Mouse (Mus musculus) c-Kit-positive CD71-negative TER-119-negative erythroid progenitor cells, embryonic 14.5 days (primary cell): Measurements from ENCODE around the gene Rps16.
A peak's percentile ranks its signal among the peaks of the same experiment; 100 is the strongest.

Experiments
- DNase-seq: peaks from one replicate; pipeline ENCODE4 v3.0.0-alpha.2; 2013; ENCODE audit warnings: low read depth

Rps16 gene

DNA sequence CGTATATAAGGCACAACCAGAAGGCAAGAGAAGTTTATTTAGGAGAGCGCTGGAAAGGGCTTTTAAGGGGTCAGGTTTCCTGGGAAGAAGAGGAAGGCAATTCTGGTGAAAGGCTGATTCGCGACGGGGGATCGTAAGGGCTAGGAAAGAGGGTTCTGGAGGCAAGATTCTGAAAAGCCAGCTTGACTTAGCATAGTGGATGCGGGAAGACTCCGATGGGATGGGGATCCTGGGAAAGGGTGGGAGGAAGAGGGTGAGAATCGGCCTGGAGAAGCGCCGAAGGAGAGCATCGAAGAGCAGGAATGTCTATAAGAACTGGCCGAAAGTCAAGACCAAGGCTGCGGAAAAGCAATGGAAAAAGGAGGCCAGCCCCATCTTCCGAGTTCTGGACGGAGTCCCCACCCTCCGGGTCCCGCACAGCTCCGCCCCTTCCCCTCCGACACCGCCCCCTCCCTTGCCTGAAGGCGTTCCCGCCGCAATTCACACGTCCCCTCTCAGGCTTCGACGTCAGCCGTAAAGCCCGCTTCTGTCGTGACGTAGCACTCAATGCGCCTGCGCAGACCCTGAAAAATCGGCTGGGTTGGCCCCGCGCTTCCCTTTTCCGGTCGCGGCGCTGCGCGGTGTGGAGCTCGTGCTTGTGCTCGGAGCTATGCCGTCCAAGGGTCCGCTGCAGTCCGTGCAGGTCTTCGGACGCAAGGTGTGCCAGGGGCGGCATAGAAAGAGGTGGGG is at the start of gene Rps16:
Rps16 (plus strand) TSS at position 498 of the 729 bp plus-strand sequence.
- peak; percentile 97 for DNase-seq

DNA sequence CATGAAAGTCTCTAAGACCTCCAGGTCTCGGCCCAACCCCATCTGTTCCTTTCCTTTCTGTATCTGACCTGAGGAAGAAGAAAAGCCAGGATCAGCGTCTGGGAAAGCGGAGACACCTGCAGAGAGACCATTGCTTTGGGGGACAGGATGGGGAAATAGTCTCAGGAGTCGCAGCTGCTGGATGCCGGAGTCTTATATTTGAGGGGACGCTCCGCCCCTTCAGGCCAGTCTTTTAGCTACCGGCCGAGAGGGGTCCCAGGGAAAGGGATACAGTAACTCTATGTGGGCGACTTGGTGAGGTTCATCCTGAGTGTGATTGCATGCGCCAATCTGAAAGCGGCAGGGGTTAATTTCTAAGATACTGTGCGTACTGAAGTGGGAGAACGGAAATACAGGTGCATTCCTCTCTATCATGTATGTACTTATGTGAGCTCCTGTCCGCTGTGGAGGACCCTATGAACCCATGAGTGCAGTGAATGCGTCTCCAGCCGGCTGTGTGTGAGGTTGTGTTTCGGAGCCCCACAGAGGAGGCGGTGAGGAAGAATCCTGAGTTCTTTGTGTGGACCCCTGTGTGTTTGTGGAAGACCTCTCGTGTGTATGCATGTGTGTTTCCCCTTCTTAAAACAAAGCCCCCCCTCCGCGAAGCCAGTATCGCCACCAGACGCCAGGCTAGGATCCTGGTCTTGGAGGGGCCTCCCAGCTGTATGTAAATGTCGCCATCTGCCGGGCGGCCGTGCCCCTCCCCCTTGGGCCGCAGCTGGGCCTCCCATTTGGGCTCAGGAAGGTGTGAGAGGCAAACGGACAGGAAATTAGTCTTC is 48.6 kb upstream of the Rps16 start, which contains the start of gene Dll3:
Dll3 (minus strand) TSS at position 623 of the 818 bp plus-strand sequence.
- DNase-seq: peak; percentile 42

DNA sequence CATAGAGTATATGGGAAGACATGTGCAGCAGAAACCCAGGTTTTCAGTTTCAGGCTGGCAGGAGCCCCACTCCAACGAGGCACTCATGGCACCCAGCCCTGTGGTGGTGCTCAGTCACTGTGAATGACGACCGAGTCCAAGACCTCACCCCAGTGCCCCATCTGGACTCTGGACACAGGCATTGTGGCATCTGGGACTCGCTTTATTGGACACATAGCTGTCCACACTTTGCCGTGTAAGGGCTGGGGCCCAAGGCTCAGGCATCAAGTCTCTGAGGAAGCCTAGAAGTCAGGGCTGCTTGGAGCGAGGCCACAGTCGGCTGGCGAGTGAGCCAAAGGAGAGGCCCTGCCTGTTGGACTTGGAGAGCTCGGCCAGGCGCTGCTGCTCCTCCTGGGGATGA is 44.8 kb upstream of the Rps16 start:
- DNase-seq: no peak

DNA sequence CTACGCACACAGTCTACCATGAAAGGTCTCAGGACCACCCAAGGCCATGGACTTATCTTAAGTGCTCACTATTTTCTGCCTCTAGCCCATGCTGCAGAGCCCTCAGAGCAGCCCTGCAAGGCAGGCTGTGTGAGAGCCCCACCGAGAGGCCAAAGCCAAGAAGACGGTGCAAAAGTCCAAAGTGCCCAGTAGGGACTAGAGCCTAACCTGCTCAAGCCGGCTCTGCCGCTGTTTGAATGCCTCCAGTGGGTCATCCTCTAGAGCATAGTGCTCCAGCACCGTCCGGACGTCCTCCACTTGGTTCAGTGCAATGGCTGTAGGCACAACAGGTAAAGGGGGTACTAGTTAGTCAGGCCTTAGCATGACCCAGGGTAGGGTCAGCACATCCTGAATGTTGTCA is 44.2 kb upstream of the Rps16 start:
- no peak for DNase-seq

DNA sequence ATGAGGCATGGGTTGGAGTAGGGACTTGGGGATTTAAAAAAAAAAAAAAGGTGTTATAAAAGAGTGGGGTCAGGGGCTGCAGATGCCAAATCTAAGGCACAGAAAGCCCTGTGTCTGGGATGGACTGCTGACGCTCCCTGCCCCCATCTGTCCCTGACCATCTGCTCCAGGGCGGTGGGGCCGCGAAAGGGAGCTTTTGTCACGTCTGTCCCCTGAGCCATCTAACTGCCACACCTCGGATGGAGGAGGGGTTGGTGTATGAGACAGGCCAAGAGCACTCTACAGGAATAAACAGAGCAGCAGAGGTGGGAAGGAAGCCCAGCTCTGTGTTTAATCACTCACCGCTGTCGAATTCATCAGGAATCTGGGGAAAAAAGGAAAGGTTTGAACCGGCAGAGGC is 40.7 kb upstream of the Rps16 start:
- DNase-seq: no peak

DNA sequence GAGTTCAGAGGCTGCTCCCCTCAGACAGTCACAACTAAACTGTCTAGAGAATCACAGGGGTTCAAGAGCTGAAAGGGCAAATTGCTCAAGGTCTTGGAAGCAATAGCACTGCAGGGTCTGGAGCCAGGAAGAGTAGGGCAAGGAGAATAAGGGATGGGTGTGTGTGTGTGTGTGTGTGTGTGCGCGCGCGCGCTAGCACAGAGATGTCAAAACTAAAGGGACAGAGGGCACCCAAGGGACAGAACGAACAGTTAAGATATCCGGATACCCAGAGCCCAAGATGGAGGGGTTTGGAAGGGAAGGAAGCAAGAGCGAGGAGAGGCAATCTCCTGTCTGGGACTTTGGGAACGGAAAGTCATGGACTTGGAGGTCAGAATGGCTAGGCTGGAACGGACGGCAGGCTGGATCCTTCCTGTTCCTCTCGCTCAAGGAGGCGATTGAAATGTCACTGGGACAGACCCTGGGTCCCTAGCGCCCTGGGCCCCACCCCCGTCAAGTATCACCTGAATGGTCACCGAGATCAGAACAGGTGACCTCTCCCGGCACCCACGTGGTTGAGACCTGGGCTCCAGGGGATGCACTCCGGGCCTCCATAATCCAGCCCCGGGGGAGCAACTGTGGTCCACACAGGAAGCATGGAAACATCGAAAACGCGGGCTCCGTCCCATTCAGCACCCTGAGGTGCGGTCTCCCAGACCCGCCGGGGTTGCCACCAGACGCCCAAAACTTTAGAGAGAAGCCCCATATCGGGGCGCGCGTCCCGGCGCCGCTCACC is 39.1 kb upstream of the Rps16 start:
- no peak for DNase-seq

DNA sequence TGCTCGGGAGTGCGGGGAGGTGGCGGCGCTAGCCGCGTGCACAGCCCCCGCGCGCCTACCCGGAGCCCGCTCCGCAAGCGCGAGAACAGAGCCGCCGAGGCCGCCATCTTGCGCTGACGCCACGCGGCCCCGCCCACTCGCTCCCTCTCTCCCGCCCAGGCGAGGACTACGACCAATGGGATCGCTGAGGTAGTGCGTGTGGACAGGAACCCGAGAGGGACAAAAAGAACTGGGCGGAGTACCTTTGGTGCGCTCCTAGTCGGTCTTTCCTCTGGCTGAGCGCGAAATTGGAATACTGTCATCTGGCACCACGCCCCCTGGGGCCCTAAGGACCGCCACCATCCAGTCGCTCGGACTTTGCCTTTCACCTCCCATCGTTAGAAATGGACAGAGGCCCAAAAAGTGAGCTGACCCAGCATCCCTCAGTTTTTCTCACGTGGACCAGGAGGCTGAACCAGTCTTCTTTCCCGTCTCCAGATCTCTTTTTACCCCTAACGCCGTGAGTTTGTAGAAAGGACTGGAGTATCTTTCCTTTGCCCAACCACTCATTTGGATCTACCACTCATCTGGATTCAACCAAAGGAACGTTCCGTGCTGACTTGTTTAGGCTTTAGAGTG is 38.4 kb upstream of the Rps16 start, which contains the start of gene Timm50:
Timm50 (minus strand) TSS at position 147 of the 618 bp plus-strand sequence.
- DNase-seq: peak; percentile 96

DNA sequence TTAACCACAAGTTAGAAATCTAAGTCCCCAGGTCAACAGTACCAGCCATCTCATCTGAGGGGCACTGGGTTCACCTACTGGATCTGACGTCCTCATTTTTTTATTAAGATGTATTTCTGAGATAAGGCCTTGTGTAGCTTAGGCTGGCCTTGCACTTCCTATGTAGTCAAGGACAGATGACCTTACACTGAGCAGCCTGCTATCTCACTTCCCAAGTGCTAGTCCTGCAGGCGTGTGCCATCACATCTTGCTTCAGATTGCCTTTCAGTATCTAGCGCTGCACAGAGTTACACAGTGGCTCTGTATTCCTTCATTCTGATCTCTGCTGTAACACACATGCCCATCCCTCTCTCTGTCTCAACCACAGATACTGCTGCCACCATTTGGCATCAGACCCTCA is 32.4 kb upstream of the Rps16 start:
- DNase-seq: no peak

DNA sequence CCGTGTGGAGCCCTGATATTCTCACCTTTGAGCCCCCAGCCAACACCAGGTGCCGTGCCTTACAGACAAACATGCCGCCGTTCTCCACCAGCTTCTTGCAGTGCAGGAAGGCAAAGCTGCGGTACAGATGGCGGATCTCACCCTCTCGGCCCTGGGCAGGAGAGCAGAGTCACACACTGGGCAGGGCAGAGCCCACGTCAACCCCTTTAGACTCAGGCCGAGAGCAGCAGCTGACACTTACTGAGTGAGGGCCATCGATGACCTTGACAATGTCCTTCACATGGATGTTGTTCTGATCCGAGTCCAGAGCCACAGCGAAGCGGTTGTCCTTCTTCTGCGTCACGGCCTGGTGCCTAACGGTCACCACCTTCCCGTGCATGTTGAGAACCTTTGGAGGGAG is 31.7 kb upstream of the Rps16 start:
- no peak for DNase-seq

DNA sequence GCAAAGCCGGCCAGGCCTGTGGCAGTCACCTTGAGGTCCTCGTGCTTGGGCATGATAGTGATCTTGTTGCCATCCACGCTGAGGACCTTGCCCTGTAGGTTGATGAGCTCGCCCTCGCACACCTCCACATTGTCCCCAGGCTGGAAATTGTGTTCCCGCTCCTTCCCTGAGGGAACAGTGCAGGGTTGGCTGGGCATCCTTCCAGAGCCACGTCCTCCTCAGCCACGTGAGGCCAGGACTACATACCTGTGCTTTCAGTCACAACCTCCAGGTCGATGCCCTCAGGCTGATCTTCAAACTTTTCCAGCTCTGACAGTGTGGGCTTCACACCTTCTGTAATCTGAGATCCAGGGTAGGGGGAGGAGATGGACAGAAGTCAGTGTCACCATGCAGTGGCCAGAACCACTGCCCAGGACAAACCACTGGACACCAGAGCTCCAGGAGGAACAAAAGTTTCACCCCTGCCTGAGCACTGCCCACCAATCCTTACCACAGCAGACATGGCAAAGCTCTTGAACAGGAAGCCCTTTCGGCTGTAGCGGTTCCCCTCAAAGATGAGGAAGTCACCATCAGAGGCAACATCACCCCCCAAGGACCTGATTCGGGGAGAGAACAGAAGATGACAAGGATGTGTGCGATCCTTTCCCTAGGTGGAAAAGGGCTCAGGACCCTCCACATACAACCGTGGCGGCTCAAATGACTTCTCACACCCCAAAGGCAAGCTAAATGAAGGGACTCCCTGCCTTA is 28.3 kb upstream of the Rps16 start:
- no peak for DNase-seq

DNA sequence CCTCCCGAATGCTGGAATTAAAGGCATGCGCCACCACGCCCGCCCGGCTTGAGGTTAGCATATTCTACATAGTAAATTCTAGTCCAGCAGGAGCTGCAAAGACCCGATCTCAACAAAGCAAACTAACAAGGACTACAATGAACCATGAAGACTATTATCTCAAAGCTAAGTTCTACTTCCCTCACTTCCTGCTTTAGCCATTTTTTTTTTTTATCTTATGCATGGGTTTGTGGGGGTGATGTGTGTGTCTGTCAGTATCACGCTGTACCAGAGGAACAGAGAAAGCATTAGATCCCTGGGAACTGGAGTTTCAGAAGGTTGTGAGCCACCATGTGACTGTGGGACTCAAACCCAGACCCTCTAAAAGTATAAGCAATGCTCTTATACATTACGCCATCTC is 25.2 kb upstream of the Rps16 start:
- DNase-seq: no peak

DNA sequence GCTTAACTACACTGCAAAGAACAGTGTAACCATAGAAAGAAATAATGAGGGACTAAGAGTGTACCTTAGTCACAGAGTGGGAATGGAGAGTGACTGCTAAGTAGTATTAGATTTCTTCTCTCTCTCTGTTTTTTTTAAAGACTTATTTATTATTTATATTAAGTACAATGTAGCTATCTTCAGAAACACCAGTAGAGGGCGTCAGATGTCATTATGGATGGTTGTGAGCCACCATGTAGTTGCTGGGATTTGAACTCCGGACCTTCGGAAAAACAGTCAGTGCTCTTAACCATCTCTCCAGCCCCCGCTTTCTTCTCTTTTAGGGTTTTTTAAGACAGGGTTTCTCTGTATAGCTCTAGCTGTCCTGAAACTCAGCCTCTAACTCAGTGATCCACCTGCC is 24.0 kb upstream of the Rps16 start:
- no peak for DNase-seq

DNA sequence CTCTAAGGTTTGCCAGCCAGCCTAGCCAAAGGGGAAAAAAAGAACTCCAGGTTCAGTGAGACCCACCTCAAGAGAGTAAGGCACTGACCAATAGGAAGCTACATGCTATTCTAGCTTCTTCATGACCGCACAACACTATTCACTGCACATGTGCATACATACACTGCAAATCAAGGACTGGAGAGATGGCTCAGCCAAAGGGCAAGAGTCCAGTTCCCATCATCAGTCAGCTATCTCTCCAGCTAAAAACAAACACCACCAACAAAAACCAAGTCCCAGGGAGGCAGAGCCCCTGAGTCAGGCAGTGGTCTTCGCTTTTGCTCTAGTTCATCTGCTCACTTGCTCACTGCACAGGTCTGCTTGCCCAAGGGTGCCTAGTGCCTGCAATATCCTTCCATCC is 22.2 kb upstream of the Rps16 start:
- no peak for DNase-seq

DNA sequence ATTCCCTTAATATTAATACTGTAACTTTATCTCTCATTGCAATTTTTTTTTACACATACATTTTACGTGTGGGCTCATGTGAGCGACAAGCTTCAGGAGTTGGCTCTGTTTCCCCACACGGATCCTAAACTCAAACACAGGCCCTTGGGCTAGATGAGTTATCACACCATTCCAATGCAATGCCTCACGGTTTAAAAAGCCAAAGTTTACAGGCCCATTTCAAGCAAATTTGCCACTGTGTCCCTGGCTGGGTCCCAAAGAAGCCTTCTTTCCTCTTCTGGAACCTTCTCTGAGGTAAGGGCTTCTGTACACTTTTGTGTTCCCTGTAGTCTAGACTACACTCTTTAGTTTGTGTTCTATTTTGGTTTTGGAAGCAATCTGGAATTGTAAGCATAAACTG is 15.9 kb upstream of the Rps16 start:
- no peak for DNase-seq

DNA sequence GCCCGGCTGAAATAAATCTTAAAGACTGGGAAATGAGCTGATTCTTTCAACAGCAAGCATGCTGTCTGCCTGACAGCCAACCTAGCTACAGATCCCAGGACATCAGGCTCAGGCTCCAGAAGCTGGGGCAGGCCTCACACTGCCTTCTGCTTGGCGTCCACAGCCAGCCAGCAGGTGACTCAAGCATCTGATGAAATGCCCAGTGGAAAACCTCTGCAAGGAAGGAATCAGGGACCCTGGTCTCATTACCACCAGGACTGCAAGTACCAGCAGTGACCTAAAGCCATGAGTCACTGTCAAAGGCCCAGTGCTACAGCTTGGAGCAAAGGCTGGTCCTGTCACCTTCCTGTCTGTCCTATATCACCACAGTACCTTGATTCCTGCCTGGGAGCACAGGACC is 15.0 kb upstream of the Rps16 start:
- no peak for DNase-seq

DNA sequence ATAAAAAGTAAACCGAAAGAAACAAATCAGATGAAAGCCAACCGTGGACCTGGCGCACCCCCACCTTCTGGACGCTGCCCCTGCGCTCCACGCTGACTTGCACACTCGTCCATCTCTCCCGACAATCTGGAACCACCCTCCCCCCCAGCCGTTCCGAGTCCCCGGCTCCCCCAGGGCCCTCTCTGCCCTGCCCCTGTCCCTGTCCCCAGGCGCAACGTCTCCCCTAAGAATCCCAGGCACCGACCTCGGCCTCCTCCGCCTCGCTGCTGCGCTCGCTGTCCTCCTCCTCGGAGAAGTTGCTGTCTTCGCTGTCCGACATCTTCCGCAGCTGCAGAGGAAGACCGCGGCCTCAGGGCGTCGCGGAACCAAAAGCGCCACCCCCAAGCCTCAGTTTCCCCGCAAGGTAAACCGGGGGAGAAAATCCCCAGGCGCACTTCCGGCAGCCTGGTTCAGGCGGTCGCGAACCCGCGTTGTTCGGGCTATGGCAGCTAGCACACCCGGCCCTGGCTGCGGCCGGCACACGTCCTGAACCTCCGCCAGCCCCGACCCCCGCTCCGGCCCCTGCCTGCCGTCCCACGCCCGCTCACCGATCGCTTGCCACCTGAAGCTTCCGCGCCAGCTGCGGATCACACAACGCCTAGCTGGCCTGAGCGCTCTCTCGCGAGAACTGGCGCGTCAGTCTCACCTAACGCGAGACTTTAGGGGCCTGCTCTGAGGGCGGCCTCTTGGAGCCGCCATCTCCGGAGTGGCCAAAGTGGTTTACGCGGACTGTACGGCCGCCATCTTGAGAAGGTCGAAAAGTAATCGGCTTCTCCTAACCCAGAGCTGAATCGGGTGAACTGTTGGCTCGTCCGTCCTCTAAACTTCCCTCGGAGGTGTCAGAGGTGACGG is 12.1 kb upstream of the Rps16 start, which contains the start of gene Supt5:
Supt5 (minus strand) TSS at position 639 of the 891 bp plus-strand sequence.
- peak; percentile 100 for DNase-seq

DNA sequence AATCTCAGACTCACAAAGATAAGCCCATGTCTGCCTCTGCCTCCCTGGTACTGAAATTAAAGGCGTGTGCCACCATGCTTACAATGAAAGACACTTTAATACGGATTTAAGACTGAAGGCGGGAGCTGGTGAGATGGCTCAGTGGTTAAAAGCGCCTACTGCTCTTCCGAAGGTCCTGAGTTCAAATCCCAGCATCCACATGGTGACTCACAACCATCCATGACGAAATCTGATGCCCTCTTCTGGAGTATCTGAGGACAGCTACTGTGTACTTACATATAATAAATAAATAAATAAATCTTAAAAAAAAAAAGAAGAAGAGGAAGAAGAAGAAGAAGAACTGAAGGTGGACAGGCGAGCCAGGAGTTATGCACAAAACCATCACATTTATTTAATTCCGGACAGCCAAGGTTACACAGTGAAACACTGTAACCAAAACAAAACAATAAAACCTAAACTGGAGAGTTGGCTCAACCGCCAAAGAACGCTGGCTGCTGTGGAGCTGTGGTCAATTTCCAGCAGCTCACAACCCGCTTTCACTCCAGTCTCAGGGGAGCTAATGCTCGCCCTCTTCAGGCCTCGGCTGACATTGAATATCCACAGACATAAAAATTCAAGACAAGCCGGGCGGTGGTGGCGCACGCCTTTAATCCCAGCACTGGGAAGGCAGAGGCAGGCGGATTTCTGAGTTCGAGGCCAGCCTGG is 11.1 kb upstream of the Rps16 start:
- peak; percentile 65 for DNase-seq

DNA sequence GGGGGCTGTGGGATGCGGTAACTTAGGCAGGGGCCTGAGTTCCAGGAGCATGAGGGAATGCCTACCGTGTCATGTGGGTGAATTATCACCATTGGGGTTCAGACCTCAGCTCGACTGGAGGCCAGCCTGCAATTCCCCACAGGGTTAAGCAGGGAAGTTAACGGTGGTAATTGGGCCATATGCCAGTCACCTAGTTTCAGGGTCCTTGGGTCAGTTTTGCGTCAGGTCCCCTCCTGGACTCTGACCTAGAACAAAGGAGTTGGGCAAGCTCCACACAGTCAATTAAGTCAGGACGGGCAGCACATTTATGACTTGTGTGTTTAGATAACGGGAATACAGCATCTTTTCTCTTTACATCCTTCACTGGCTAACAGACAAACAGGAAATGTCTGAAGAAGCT is 9.1 kb upstream of the Rps16 start:
- no peak for DNase-seq

DNA sequence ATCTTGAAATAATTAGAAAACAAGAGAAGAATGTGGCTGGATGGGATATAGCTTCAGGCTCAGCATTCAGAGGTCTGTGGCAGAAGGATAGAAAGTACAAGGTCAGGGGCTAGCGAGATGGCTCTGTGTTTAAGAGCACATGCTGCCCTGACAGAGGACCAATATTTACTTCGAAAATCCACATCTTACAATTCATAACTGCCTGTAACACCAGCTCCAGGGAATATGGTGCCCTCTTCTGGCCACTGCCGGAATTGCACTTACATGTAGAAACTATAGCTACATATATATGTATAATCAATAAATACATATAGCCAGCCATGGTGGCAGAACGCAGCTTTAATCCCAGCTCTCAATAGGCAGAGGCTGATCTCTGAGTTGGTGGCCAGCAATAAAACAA is 5.8 kb upstream of the Rps16 start:
- DNase-seq: peak; percentile 65

DNA sequence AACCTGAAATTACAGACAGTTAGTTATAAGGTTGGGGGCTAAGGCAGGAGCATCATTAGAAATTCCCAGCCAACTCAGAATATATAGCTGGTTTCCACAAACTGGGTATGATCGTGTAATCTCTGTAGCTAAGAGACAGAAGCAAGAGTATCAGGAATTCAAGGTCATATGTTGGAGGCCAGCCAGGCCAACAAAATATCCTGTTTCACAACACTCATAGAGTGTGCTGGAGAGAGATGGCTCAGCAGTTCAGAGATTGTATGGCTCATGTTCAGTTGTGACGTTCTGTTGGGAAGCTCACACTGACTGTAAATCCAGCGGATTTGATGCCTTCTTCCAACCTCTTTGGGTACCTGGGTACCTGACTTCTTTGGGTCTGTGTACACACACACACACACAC is 2.7 kb upstream of the Rps16 start:
- no peak for DNase-seq
